Mouse (Mus musculus): Measurements from ENCODE around the gene Rabgap1l. TPM values are rescaled to one million over a fixed set of nuclear protein-coding genes. Genes with fewer than 3 reads are reported as not detected.
A peak's percentile ranks its signal among the peaks of the same experiment; 100 is the strongest.

The Rabgap1l gene
- polyA plus RNA-seq, 1 experiment from 2014 or later: 23.2 TPM

DNA sequence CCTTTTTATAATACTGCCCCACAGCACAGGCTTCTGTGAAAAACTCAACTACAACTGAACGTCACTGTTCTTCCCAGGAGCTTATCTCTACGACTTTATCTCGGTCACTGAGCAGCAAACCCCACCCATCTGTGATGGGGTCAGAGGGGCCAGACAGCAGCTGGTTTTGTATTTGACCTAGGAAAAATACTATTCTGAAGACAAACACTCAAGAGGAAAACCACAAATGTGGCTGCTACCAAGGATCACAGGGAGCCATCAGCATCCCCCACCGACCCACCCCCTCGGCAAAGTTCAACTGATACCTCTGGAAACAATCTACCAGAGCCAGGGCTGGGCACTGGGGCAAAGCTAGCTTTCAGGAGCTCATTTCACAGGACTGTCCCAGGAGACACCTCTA is 467.5 kb downstream of the Rabgap1l start:
- H3K27ac ChIP-seq (ENCODE audit: low read depth, low read length): no peak overlapping the region
- no peaks in the 10 kb centered on the region for H3K4me1 ChIP-seq (replicated peaks; ENCODE audit: control insufficient read depth, insufficient read depth, low read length)
- H3K36me3 ChIP-seq (ENCODE audit: control insufficient read depth, insufficient read depth): no peaks in the 10 kb centered on the region
- no peak for ATAC-seq
- WGBS: 29% methylated on average over 5 of the region's 5 CpGs
- no peak overlapping the region for H3K9ac ChIP-seq (ENCODE audit: low read depth, low read length)
- TF ChIP-seq CTCF (IDR thresholded peaks at IDR 0.05; ENCODE audit: low read depth): no peak
- H3K4me2 ChIP-seq (replicated peaks; ENCODE audit: low read depth): no peak overlapping the region
- H3K27me3 ChIP-seq (replicated peaks; ENCODE audit: control insufficient read depth, insufficient read depth, low read length): no peaks in the 10 kb centered on the region
- H3K9me3 ChIP-seq (ENCODE audit: control insufficient read depth): no peaks in the 10 kb centered on the region
- no peak overlapping the region for H3K4me3 ChIP-seq (ENCODE audit: low read depth, low read length)

DNA sequence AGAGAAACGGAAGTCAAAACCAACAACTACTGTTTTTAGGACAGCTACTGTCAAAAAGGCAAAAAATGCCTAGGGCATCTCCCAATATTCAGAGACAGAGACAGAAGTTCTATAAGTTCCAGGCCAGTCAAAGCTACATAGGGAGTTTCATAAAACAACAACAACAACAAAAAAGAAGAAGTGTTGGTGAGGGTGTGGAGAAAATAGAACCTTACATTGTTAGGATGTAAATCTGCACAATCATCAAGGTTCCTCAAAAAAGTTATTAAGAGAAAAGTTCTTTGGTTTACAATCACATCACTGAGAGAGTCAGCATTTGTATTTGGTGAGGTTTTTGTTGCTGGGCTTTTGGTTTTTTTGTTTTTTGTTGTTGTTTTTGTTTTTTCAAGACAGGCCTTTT is 472.3 kb downstream of the Rabgap1l start:
- Histone ChIP-seq H3K36me3 (ENCODE audit: control insufficient read depth, insufficient read depth) (no peaks in the 10 kb centered on the region), H3K4me2 (replicated peaks; ENCODE audit: low read depth) (no peak overlapping the region), H3K27ac (ENCODE audit: low read depth, low read length) (no peak overlapping the region), H3K9me3 (ENCODE audit: control insufficient read depth) (no peaks in the 10 kb centered on the region), H3K4me1 (replicated peaks; ENCODE audit: control insufficient read depth, insufficient read depth, low read length) (no peaks in the 10 kb centered on the region), H3K27me3 (replicated peaks; ENCODE audit: control insufficient read depth, insufficient read depth, low read length) (no peaks in the 10 kb centered on the region), H3K4me3 (ENCODE audit: low read depth, low read length) (no peak overlapping the region), H3K9ac (ENCODE audit: low read depth, low read length) (no peak overlapping the region)
- no peak for TF ChIP-seq CTCF (IDR thresholded peaks at IDR 0.05; ENCODE audit: low read depth)
- no peak for ATAC-seq
- WGBS: 84% methylated on average over 1 of the region's 1 CpGs

DNA sequence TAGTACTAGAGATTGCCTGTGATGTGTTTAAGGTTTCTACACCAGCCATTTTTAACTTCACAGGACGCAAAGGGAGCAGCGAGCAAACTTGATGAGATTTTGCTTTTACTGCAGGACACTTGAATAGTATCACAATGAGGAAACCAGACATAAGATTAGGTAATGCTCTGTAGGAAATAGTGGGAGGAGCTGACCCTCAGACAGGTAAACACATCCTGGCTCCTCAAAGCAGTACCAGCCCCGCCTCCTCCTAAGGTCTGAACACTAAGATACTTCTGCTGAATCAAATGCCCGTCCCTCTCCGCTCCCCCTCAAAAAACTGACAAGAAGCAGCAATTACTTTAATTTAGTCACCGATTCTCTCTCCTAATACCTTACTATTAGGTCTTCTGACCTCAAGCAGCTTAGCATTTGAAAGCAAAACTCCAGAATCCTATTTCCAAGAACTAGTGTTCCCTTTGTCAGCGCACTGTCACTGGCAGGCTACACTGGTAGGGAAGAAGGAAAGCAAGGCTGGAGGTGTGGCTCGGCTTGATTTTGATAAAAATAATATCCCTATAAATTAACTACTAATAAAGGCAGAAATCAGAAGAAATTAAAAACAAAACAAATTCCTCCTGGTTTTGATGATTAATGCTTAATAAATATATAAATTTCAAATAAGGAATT is 474.8 kb downstream of the Rabgap1l start:
- no peak for TF ChIP-seq CTCF (IDR thresholded peaks at IDR 0.05; ENCODE audit: low read depth)
- peak; percentile 91 for ATAC-seq
- H3K4me3 ChIP-seq (ENCODE audit: low read depth, low read length): no peak overlapping the region
- WGBS: 53% methylated on average over 8 of the region's 8 CpGs
- no peaks in the 10 kb centered on the region for H3K9me3 ChIP-seq (ENCODE audit: control insufficient read depth)
- H3K36me3 ChIP-seq (ENCODE audit: control insufficient read depth, insufficient read depth): no peaks in the 10 kb centered on the region
- no peak overlapping the region; the same call in 1 of the 2 replicates for H3K9ac ChIP-seq (ENCODE audit: low read depth, low read length)
- no peaks in the 10 kb centered on the region for H3K4me1 ChIP-seq (replicated peaks; ENCODE audit: control insufficient read depth, insufficient read depth, low read length)
- peak overlapping the region; percentile 38; the same call in 1 of the 2 replicates for H3K4me2 ChIP-seq (replicated peaks; ENCODE audit: low read depth)
- H3K27ac ChIP-seq (ENCODE audit: low read depth, low read length): no peak overlapping the region
- H3K27me3 ChIP-seq (replicated peaks; ENCODE audit: control insufficient read depth, insufficient read depth, low read length): no peaks in the 10 kb centered on the region

DNA sequence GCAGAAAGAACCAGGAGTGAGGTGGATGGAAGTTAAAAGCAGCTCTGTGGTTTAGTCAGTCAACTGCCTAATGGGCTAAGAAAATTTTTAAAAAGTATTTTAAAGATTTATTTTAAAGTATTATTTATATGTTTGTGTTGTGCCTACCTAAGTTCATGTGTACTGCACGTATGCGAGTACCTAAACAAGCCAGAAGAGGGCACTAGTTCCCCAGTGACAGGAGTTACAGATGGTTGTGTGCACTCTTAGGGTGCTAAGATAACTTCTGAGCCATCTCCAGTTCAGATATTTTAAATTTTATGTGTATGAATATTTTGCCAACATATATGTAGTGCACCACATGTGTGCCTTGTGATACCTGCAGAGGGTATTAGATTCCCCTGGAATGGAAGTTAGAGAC is 476.8 kb downstream of the Rabgap1l start:
- H3K27me3 ChIP-seq (replicated peaks; ENCODE audit: control insufficient read depth, insufficient read depth, low read length): no peaks in the 10 kb centered on the region
- H3K4me3 ChIP-seq (ENCODE audit: low read depth, low read length): no peak overlapping the region
- 0 out of 2 replicates have a peak, but pooled peaks have one; percentile 31 for TF ChIP-seq CTCF (IDR thresholded peaks at IDR 0.05; ENCODE audit: low read depth)
- no peak for ATAC-seq
- no peak overlapping the region for H3K4me2 ChIP-seq (replicated peaks; ENCODE audit: low read depth)
- H3K9me3 ChIP-seq (ENCODE audit: control insufficient read depth): no peaks in the 10 kb centered on the region
- peaks cover 9% of the 10 kb centered on the region for H3K4me1 ChIP-seq (replicated peaks; ENCODE audit: control insufficient read depth, insufficient read depth, low read length)
- WGBS: 100% methylated on average over 2 of the region's 2 CpGs
- H3K27ac ChIP-seq (ENCODE audit: low read depth, low read length): no peak overlapping the region
- H3K36me3 ChIP-seq (ENCODE audit: control insufficient read depth, insufficient read depth): no peaks in the 10 kb centered on the region
- H3K9ac ChIP-seq (ENCODE audit: low read depth, low read length): no peak overlapping the region

DNA sequence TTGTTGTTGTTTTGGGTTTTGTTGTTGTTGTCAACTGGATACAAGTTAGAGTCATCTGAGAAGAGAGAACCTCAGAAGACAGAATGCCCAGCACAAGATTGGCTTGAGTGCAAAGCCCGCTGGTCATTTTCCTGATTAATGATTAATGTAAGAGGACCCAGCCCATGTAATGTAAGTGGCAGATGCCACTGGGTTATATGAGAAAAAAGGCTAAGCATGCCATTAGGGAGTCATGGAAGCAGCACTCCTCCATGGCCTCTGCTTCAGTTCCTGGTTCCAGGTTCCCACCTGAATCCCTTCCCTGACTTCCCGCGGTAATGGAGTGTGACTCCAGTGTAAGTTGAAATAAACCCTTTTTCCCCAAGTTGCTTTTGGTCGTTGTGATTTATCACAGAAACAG is 480.4 kb downstream of the Rabgap1l start:
- Histone ChIP-seq H3K36me3 (ENCODE audit: control insufficient read depth, insufficient read depth) (no peaks in the 10 kb centered on the region), H3K9ac (ENCODE audit: low read depth, low read length) (no peak overlapping the region), H3K27me3 (replicated peaks; ENCODE audit: control insufficient read depth, insufficient read depth, low read length) (no peaks in the 10 kb centered on the region), H3K4me2 (replicated peaks; ENCODE audit: low read depth) (no peak overlapping the region), H3K4me3 (ENCODE audit: low read depth, low read length) (no peak overlapping the region), H3K27ac (ENCODE audit: low read depth, low read length) (no peak overlapping the region), H3K4me1 (replicated peaks; ENCODE audit: control insufficient read depth, insufficient read depth, low read length) (peaks cover 9% of the 10 kb centered on the region), H3K9me3 (ENCODE audit: control insufficient read depth) (no peaks in the 10 kb centered on the region)
- TF ChIP-seq CTCF (IDR thresholded peaks at IDR 0.05; ENCODE audit: low read depth): no peak
- no peak for ATAC-seq
- WGBS: 63% methylated on average over 4 of the region's 4 CpGs

DNA sequence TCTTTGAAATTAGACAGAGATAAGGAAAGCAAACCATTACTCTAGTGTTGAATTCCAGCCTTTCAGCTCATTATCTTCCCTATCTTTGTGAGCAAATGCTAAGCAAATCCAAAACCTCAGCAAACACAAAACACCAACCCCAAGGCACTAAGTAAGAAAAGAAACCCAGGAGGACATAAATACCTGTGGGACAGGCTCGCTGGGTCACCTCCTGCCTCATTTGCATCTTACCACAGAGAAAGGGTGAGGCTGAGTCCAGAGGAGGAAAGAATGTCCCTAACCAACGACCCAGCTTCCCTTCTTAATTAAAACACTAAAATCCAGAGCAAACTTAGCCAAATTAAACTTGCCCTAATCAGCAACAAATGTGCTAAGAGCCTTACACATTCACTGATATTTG is 481.1 kb downstream of the Rabgap1l start:
- Histone ChIP-seq H3K9me3 (ENCODE audit: control insufficient read depth) (no peaks in the 10 kb centered on the region), H3K27ac (ENCODE audit: low read depth, low read length) (no peak overlapping the region), H3K9ac (ENCODE audit: low read depth, low read length) (no peak overlapping the region), H3K27me3 (replicated peaks; ENCODE audit: control insufficient read depth, insufficient read depth, low read length) (no peaks in the 10 kb centered on the region), H3K4me3 (ENCODE audit: low read depth, low read length) (no peak overlapping the region), H3K36me3 (ENCODE audit: control insufficient read depth, insufficient read depth) (no peaks in the 10 kb centered on the region), H3K4me1 (replicated peaks; ENCODE audit: control insufficient read depth, insufficient read depth, low read length) (peaks cover 9% of the 10 kb centered on the region), H3K4me2 (replicated peaks; ENCODE audit: low read depth) (no peak overlapping the region)
- ATAC-seq: no peak
- WGBS: 18% methylated on average over 2 of the region's 2 CpGs
- no peak for TF ChIP-seq CTCF (IDR thresholded peaks at IDR 0.05; ENCODE audit: low read depth)
